Mouse (Mus musculus) 3T3-L1 (cell line): Measurements from ENCODE around the gene Gabrg3.
A peak's percentile ranks its signal among the peaks of the same experiment; 100 is the strongest.

ENCODE experiments used
- DNase-seq: peaks from one replicate; pipeline ENCODE4 v3.0.0-alpha.2; 2015; ENCODE audit warnings: low read depth, low spot score

Gabrg3 gene

GRCm38 (mm10) chr7:57071435-57072160 lies 315.4 kb downstream of the Gabrg3 start:
- DNase-seq, result no peak

GRCm38 (mm10) chr7:57065398-57065797 lies 321.6 kb downstream of the Gabrg3 start:
- DNase-seq, result no peak

DNA sequence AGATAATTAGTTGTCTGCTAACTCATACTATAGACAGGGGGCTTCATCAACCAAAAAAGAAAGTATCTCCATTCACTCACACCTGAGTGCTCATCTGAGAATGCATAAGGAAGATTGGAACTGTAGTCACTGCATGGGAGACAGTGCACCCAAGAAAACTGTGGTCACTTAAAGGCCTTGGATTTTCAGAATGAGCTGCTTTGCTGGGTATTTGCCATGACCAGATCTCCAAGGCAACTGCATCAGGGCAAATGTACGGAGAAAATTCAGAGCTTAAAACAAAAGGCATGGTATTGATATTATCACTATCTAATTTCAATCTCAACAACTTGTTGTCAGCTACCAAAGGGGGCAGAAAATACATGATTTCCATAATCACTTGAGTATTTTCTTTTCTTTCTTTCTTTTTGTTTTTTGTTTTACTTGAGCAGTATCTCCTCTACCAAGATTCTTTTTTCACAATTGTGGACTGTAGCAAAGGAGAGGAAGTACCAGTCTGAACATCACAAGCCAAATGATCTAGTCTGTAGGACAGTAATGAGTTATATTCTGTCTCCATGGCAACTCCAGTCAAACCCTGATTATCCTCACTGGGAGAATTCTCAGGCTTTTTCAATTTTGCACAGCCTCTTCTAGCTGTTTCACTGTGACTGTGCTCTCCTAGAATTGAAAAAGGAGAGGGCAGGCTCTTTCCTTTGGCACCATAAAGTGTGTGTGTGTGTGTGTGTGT lies 335.9 kb downstream of the Gabrg3 start:
- DNase-seq, result no peak

- no peak for DNase-seq
These were observed 349.0 kb downstream of the Gabrg3 start for GRCm38 (mm10) chr7:57037861-57038421.

- DNase-seq, result peak; percentile 3
These were observed 386.3 kb downstream of the Gabrg3 start for GRCm38 (mm10) chr7:57000585-57001261.

- no peak for DNase-seq
These were observed 389.0 kb downstream of the Gabrg3 start for GRCm38 (mm10) chr7:56997713-56998624.

GRCm38 (mm10) chr7:56946398-56946797 lies 440.6 kb downstream of the Gabrg3 start:
- DNase-seq, result peak; percentile 53

GRCm38 (mm10) chr7:56941606-56942005 lies 445.4 kb downstream of the Gabrg3 start:
- DNase-seq, result no peak

DNA sequence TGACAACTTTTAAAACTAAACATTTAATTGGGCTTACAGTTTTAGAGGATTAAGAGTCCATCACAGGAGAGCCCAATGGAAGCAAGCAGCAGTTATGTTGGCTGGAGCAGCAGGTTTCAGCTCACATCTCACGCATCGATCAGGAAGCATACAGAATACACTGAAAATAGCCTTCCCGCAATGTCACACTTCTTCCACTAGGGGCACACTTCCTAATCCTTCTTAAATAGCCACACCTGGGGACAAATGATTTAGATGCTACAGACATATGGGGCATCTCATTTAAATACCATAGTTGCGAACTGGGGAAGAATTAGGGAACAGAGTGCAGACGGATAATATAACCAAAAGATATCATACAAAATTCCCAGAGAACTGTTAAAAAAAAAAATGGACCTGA lies 449.0 kb downstream of the Gabrg3 start:
- peak; percentile 10 for DNase-seq

GRCm38 (mm10) chr7:56919499-56919898 lies 467.5 kb downstream of the Gabrg3 start:
- no peak for DNase-seq

- no peak for DNase-seq
These were observed 472.1 kb downstream of the Gabrg3 start for GRCm38 (mm10) chr7:56914862-56915261.

DNA sequence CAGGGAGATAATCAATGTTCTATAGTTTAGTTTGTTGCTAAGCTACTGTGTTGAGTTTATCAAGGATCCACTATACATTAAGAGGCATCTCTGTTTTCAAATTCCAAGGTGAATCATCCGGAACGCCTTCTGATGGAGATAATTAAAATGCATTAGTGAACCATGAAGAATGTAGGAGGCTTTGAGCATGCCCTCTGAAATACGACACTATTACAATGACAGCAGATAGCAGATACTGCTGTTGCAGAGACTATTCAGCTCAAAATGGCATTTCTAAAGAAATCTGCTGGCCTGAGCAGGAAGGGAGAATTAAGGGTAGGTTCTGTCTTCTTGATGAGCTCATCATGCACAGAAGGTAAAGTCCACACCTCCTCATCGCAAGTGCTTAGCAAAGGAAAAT lies 487.2 kb downstream of the Gabrg3 start:
- DNase-seq, result no peak

DNA sequence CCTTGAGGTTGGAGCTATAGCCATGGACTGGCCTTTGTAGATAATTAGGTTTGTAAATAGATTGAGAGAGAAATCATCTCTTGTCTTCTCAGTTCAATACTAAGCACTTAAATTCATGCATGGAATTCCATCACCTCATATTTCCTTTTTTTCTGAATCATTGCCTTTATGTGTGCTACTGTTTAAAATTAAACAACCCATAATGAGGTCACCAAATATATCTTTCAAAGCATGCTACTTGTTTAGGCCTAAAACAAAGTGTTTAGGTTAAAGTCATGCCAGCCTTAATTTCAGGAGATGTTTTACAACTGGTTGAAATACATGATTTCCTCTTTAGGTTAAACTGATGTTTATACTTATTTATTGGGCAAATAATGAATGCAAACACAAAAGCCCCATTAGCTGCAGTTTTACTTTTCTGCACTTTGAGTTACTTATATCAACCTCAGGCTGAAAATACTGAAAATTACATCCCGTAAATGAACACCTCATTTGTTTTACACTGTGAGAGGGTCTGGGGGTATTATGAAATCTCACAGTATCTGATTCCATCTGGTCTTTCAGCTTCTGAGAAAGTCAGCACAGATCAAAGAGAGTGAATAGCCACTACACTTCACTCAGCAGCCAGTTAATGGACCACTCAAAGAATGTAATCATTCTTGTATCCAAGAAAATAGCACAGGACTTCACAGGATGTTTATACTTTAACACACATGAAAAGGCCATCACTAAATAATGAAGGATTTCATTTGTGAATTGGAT lies 519.5 kb downstream of the Gabrg3 start:
- DNase-seq, result no peak

DNA sequence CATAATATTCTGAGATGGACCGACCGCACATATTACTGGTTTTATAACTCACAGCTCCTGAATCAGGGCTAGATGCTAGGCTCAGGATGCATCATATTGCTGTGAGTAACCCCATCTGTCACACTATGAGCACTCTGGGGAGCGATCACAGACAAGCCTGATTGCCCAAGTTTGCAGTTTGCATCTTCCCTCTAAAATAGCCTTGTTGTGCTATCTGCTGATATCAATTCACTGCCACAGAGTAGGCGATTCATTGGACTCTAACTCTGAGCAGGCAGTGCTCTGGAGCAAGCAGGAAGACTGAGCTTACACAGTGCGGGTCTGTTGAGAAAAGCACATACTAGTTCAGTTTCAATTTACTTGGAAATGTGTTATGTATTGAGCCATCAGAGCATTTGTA lies 543.4 kb downstream of the Gabrg3 start:
- DNase-seq, result no peak

DNA sequence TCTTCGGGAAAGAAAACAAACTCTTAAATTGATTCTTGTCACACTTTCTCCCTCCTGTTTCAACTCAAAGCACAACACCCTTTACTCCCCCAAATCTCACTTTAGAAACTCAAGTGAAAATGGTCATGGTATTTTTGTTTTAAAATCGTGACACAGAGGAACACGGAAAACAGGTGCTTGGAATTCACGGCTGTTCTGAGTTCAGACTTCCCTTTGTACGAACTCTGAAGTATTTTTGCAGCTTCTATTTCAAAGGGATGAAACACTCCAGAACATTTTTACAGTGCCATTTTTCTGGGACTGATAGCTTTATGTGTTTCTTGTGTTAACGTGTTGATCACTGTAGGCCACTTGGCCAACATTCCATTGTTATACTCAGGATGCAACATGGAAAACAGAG lies 561.5 kb downstream of the Gabrg3 start:
- DNase-seq, result no peak

DNA sequence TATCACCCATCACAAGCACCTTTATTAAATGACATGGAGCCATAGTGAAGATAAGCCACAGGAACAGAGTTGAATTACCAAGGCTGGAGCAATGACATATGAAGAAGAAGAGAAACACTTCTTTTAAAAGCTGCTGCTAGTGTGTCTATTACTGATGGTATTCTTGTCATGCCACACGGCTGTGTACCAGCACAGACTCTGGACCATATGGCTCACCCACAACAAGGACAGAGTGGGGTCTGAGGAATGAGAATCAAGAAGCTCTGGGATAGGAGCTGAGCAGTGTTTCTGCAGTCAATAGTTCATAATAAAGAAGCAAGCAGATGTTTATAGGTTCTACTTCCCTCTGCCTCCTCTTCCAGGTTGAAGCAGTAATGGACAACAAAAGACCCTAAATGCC lies 585.1 kb downstream of the Gabrg3 start:
- no peak for DNase-seq

- DNase-seq, result no peak
These were observed 607.9 kb downstream of the Gabrg3 start for GRCm38 (mm10) chr7:56779122-56779521.

- no peak for DNase-seq
These were observed 618.8 kb downstream of the Gabrg3 start for GRCm38 (mm10) chr7:56768216-56768615.

DNA sequence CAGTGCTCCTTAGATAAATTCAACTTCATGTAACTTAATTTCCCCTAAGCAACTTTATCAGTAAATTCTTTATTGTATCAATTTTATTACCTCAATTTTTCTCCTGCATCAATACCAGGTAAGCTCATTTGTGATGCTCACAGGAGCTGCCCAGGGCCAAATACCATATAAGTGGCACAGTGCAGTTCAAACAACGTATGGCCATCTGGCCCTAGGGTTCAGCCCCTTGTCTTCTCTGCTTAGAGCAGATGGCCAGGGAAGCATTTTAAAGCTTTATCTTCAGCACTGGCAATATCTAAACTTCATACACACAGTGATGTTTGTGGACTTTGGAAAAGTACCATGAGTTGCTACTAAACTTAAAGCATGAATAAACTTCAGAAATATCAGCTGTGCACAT lies 619.2 kb downstream of the Gabrg3 start:
- no peak for DNase-seq

GRCm38 (mm10) chr7:56765612-56766445 lies 621.2 kb downstream of the Gabrg3 start:
- no peak for DNase-seq
